Mouse (Mus musculus) brain, embryonic 18.5 days (tissue): ENCODE data around the gene Zfand2b.

ENCODE experiments used
- DNase-seq: peaks from one replicate; pipeline ENCODE4 v3.0.0-alpha.2; 2012; ENCODE audit warnings: low read depth, low spot score

Gene Zfand2b

GRCm38 (mm10) chr1:75212542-75212941 lies 44.1 kb downstream of the Zfand2b start:
- no peak for DNase-seq

DNA sequence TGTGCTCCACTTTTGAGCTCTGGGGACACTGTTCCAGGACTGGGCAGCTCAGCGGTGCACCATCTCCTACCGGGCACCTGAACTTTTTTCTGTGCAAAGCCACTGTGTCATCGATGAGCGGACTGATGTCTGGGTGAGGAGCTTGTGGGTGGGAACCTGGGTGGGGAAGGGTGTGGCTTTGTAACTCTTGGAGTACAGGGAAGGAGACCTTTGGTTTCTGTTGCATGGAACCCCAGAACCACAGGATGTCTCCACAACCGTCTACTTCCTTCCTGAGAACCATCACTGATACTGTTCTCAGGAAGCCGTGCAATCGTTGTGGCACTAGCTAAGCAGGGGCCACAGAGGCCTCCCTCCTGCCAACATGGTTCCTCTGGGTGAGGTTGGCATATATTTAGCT lies 44.6 kb downstream of the Zfand2b start:
- DNase-seq: no peak

DNA sequence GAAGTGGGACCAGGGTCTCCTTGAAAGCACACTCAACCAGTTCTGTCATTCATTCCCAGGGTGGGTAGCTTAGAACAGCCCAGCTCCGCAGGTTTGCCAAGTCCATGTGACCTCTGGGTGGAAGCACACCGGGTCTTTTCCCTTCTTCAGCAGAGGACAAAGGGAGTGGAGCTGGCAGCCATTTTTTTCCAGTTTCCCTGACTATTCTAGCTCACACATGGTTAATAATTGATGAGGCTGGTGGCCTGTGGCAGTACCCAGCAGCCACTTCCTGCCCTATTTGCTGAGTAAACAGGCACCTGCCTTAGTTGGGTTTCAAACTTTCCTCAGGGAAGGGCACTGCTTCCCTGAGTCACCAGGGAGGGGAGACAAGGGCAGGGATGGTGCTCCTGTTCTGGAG lies 46.0 kb downstream of the Zfand2b start:
- DNase-seq: no peak

GRCm38 (mm10) chr1:75214886-75215285 lies 46.4 kb downstream of the Zfand2b start:
- no peak for DNase-seq

- DNase-seq: no peak
Measured at GRCm38 (mm10) chr1:75215785-75216184, 47.3 kb downstream of the Zfand2b start.

GRCm38 (mm10) chr1:75216797-75217585 lies 48.5 kb downstream of the Zfand2b start:
- DNase-seq: no peak

GRCm38 (mm10) chr1:75217893-75218226 lies 49.4 kb downstream of the Zfand2b start:
- DNase-seq: no peak

- DNase-seq: no peak
Measured at GRCm38 (mm10) chr1:75218227-75219001, 50.0 kb downstream of the Zfand2b start.

DNA sequence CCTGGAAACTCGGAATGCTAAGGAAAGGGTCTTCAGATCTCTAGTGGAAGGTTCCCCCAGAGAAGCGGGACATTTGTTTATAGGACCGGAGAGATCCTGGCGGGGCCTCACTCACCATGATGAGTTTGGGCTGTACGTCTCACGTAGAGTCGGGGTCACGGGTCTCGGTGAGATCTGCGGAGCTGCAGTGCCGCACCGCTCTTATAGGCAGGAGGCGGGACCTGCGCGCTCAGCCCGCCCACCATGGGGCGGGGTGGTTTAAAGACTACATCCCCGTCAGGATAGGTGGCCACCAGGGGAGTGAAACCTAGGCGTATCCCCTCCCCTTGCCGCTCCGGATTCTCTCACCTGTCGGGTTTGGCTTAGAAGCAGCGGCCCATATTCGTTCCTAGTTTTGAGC lies 50.6 kb downstream of the Zfand2b start:
- no peak for DNase-seq

GRCm38 (mm10) chr1:75219531-75219930 lies 51.1 kb downstream of the Zfand2b start, which contains the start of gene Tuba4a:
Gene Tuba4a (minus strand): TSS chr1:75219865.
- DNase-seq: no peak
